Mouse (Mus musculus): ENCODE results near the gene 2410004B18Rik.

GRCm38 (mm10) chr3:145924649-145925337 lies 13.0 kb upstream of the 2410004B18Rik start:
- TF ChIP-seq HCFC1 (IDR thresholded peaks at IDR 0.05; ENCODE audit: borderline replicate concordance, insufficient read depth, low read length) (no peak), CHD2 (IDR thresholded peaks at IDR 0.05; ENCODE audit: low read depth, low read length) (no peak), MAFK (IDR thresholded peaks at IDR 0.05; ENCODE audit: insufficient read depth, low read depth, low read length) (no peak)

Measured in ES-E14 (cell line).